In the genomic region with DNA sequence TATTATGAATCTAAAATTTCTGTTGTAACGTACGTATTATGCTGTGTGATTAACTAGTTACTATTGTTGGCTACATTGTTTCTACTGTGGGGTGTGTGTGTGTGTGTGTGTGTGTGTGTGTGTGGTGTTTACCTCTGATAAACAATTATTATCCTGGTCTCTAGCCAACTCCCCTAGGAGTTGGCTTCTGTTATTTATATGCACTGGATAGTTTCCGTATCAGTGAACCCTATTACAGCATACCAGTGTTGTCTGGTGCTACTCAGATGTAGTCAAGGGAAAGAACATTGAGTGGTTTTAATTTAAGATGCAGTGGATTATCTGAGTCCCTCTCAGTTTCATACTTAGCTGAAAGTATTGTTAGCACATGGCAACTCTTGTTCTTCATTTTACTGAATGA, we compare ENCODE assay signal across 15 mouse cellular contexts.
A peak's percentile ranks its signal among the peaks of the same experiment; 100 is the strongest.
DNase-seq lines count a peak whose midpoint lies in the region; ATAC-seq and TF ChIP-seq lines count a peak whose summit lies in the region.
"Had no signal": no experiment of that assay in that cellular context is flagged by ENCODE, and none has a peak within 500 bp of the region (broad histone marks: within the 10 kb centered on the region; RNA-seq: fewer than 3 reads in every experiment).

No protein-coding gene starts in this region.

- H3K9ac ChIP-seq in heart, adult 2 months (ENCODE audit: low read depth, low read length) = no peak overlapping the region
- no peak overlapping the region for H3K9ac ChIP-seq in forebrain, embryonic 13.5 days
- no peak overlapping the region for H3K9ac ChIP-seq in midbrain, embryonic 14.5 days (replicated peaks; ENCODE audit: low read length)

- no peaks in the 10 kb centered on the region; the same call in 1 of the 2 replicates for H3K4me1 ChIP-seq in heart, adult 2 months (ENCODE audit: control insufficient read depth, insufficient read depth, low read length)
- H3K4me1 ChIP-seq in forebrain, embryonic 13.5 days = no peaks in the 10 kb centered on the region
- H3K4me1 ChIP-seq in midbrain, embryonic 14.5 days (ENCODE audit: control insufficient read depth, insufficient read depth, low read length) = no peaks in the 10 kb centered on the region
- no peaks in the 10 kb centered on the region for H3K4me1 ChIP-seq in lung, adult 2 months (ENCODE audit: control insufficient read depth, insufficient read depth, low read length)
- H3K4me1 ChIP-seq: megakaryocyte, embryonic 14.5 days had no signal

- no peaks in the 10 kb centered on the region for H3K79me2 ChIP-seq in heart, adult 2 months (replicated peaks; ENCODE audit: control insufficient read depth, insufficient read depth, low read length)

- TF ChIP-seq CTCF in heart, adult 2 months (IDR thresholded peaks at IDR 0.05) = no peak
- no peak for TF ChIP-seq CTCF in left cerebral cortex, adult 2 months (IDR thresholded peaks at IDR 0.05)
- TF ChIP-seq CTCF in lung, adult 2 months (IDR thresholded peaks at IDR 0.05; ENCODE audit: insufficient read depth, low read length) = no peak

- H3K9me3 ChIP-seq in forebrain, embryonic 13.5 days (replicated peaks) = no peaks in the 10 kb centered on the region
- no peaks in the 10 kb centered on the region for H3K9me3 ChIP-seq in midbrain, embryonic 14.5 days (ENCODE audit: control insufficient read depth, low read length)
- H3K9me3 ChIP-seq: megakaryocyte, embryonic 14.5 days had no signal

- ATAC-seq in forebrain, embryonic 13.5 days = peak; percentile 74
- no peak for ATAC-seq in midbrain, embryonic 14.5 days (ENCODE audit: low FRiP score, low TSS enrichment)

- H3K27me3 ChIP-seq in heart, adult 2 months (ENCODE audit: control insufficient read depth, insufficient read depth, low read length) = no peaks in the 10 kb centered on the region
- no peaks in the 10 kb centered on the region for H3K27me3 ChIP-seq in forebrain, embryonic 13.5 days
- H3K27me3 ChIP-seq in midbrain, embryonic 14.5 days (ENCODE audit: control insufficient read depth, insufficient read depth, low read length) = no peaks in the 10 kb centered on the region
- H3K27me3 ChIP-seq: megakaryocyte, embryonic 14.5 days had no signal

- DNase-seq in heart, adult 2 months = no peak
- DNase-seq in heart, postnatal 14 days = no peak
- peak; percentile 2 for DNase-seq in left cerebral cortex, postnatal 4 days
- no peak for DNase-seq in left cerebral cortex, adult 2 months (ENCODE audit: extremely low spot score in 1 of 2, low spot score in 2 of 2)
- DNase-seq in midbrain, embryonic 14.5 days = peak; percentile 8
- DNase-seq in lung, adult 2 months = no peak
- no peak for DNase-seq in layer of hippocampus, postnatal 14 days (ENCODE audit: low spot score in 2 of 2)
- DNase-seq: adrenal gland, postnatal 14 days; kidney, adult 8-10 months; thymus, postnatal 14 days had no signal

- peak overlapping the region; percentile 38 for H3K27ac ChIP-seq in heart, adult 2 months
- H3K27ac ChIP-seq in left cerebral cortex, adult 2 months = no peak overlapping the region
- no peak overlapping the region for H3K27ac ChIP-seq in forebrain, embryonic 13.5 days
- H3K27ac ChIP-seq in midbrain, embryonic 14.5 days (replicated peaks; ENCODE audit: low read depth, low read length) = no peak overlapping the region

- H3K4me2 ChIP-seq in forebrain, embryonic 13.5 days = no peak overlapping the region
- no peak overlapping the region for H3K4me2 ChIP-seq in midbrain, embryonic 14.5 days (ENCODE audit: low read length)
- H3K4me2 ChIP-seq: liver, embryonic 11.5 days had no signal

- H3K36me3 ChIP-seq in heart, adult 2 months (ENCODE audit: control insufficient read depth, insufficient read depth, low read length) = no peaks in the 10 kb centered on the region
- no peaks in the 10 kb centered on the region for H3K36me3 ChIP-seq in forebrain, embryonic 13.5 days (ENCODE audit: poor library complexity, severe bottlenecking)
- no peaks in the 10 kb centered on the region for H3K36me3 ChIP-seq in midbrain, embryonic 14.5 days (ENCODE audit: control insufficient read depth, insufficient read depth, low read length)
- H3K36me3 ChIP-seq: G1E had no signal

- 29% methylated on average over 3 of the region's 3 CpGs for WGBS in heart, adult 2 months
- WGBS in forebrain, embryonic 13.5 days = 69% methylated on average over 3 of the region's 3 CpGs
- WGBS in midbrain, embryonic 14.5 days = 77% methylated on average over 3 of the region's 3 CpGs
- 60% methylated on average over 3 of the region's 3 CpGs for WGBS in lung, adult 2 months

- intact Hi-C loops in heart, adult 2 months (cut with DNase I) = no loop called here
- intact Hi-C loops in heart, postnatal 14 days (cut with DNase I) = no loop called here
- intact Hi-C loops in left cerebral cortex, postnatal 4 days (cut with DNase I) = no loop called here
- intact Hi-C loops in left cerebral cortex, adult 2 months (cut with DNase I) = no loop called here

- TF ChIP-seq POLR2A in heart, adult 2 months (IDR thresholded peaks at IDR 0.05; ENCODE audit: insufficient read depth, low read depth, low read length) = no peak
- no peak for TF ChIP-seq POLR2A in lung, adult 2 months (IDR thresholded peaks at IDR 0.05; ENCODE audit: borderline replicate concordance, extremely low read depth, low read depth, low read length)

- TF ChIP-seq EP300 in heart, adult 2 months (IDR thresholded peaks at IDR 0.05; ENCODE audit: insufficient read depth, low read depth, low read length) = no peak

- no peak overlapping the region for H3K4me3 ChIP-seq in heart, adult 2 months
- no peak overlapping the region for H3K4me3 ChIP-seq in left cerebral cortex, adult 2 months
- H3K4me3 ChIP-seq in forebrain, embryonic 13.5 days = no peak overlapping the region
- no peak overlapping the region for H3K4me3 ChIP-seq in midbrain, embryonic 14.5 days (replicated peaks; ENCODE audit: low read depth, low read length)
- H3K4me3 ChIP-seq in lung, adult 2 months (replicated peaks; ENCODE audit: extremely low read depth, low read depth, low read length) = no peak overlapping the region
- H3K4me3 ChIP-seq: erythroblast, embryonic 14.5 days; megakaryocyte, embryonic 14.5 days had no signal

Comparison
In these comparisons a context has a peak if more than half of its experiments do, and no peak if none do; other contexts are left out.
1. DNase-seq: peak in left cerebral cortex, postnatal 4 days (single experiment) and midbrain, embryonic 14.5 days (single experiment); none in heart, adult 2 months (0 of 2), heart, postnatal 14 days (0 of 2), left cerebral cortex, adult 2 months (0 of 2), lung, adult 2 months (single experiment) and layer of hippocampus, postnatal 14 days (0 of 2).